Mouse (Mus musculus) liver, embryonic 14.5 days (tissue): ENCODE results near the gene Slc28a3. TPM values are rescaled to one million over a fixed set of nuclear protein-coding genes. Genes with fewer than 3 reads are reported as not detected.

Source experiments
- ATAC-seq: fragments of 200-750 bp; cut with Nextera tagmentation; 2 replicates; pipeline ENCODE4 v1.8.0; 2017; ENCODE audit warnings: moderate number of reproducible peaks, mild to moderate bottlenecking, moderate library complexity; ENCODE audit not compliant: insufficient read depth
- DNase-seq, 3 experiments: peaks; one replicate each; pipeline ENCODE4 v3.0.0-alpha.2; 2012 to 2013; ENCODE audit warnings: low read depth in 3 of 3, low spot score in 3 of 3
- H3K27ac ChIP-seq: fragments of 300-500 bp; sonication (generic); 2 replicates; pipeline ENCODE4 v1.5.1; 2014; ENCODE audit warnings: moderate library complexity, mild to moderate bottlenecking, control low read depth, inconsistent platforms
- H3K27me3 ChIP-seq: fragments of 300-500 bp; sonication (generic); 2 replicates; pipeline ENCODE4 v1.6.1; 2014; ENCODE audit warnings: mild to moderate bottlenecking, low read length, moderate library complexity; ENCODE audit not compliant: control insufficient read depth, insufficient read depth
- H3K36me3 ChIP-seq: fragments of 300-500 bp; sonication (generic); replicated peaks from 2 replicates; pipeline ENCODE4 v1.6.1; 2014; ENCODE audit warnings: low read depth; ENCODE audit not compliant: control insufficient read depth, insufficient read depth
- H3K4me1 ChIP-seq, 2 experiments: fragments of 200-500 bp in 1 of 2; fragments of 300-500 bp in 1 of 2; sonication (generic) in 1 of 2; replicated peaks; 2 replicates each; pipeline ENCODE4 v1.6.1; 2012 to 2014; ENCODE audit warnings: antibody characterized with exemption in 1 of 2, inconsistent platforms in 1 of 2, low read length in 1 of 2; ENCODE audit not compliant: control insufficient read depth in 2 of 2, insufficient read depth in 2 of 2
- H3K4me2 ChIP-seq: fragments of 300-500 bp; sonication (generic); 2 replicates; pipeline ENCODE4 v1.6.1; 2014; ENCODE audit warnings: low read depth, mild to moderate bottlenecking, control low read depth, moderate library complexity
- H3K4me3 ChIP-seq, 2 experiments: fragments of 200-500 bp in 1 of 2; fragments of 300-500 bp in 1 of 2; sonication (generic) in 1 of 2; 2 replicates each; pipeline ENCODE4 v1.5.1; 2012 to 2014; ENCODE audit warnings: low read depth in 2 of 2, low read length in 2 of 2, mild to moderate bottlenecking in 2 of 2, control low read depth in 1 of 2, inconsistent platforms in 1 of 2, moderate library complexity in 1 of 2; ENCODE audit not compliant: insufficient read depth in 1 of 2
- H3K9ac ChIP-seq: fragments of 300-500 bp; sonication (generic); replicated peaks from 2 replicates; pipeline ENCODE4 v1.6.1; 2014; ENCODE audit warnings: mild to moderate bottlenecking, control low read depth, moderate library complexity
- H3K9me3 ChIP-seq: fragments of 300-500 bp; sonication (generic); 2 replicates; pipeline ENCODE4 v1.6.1; 2016; ENCODE audit warnings: low read length, mixed read lengths; ENCODE audit not compliant: control insufficient read depth
- CTCF ChIP-seq: IDR thresholded peaks from 2 replicates; pipeline ENCODE4 v1.5.1; 2016; ENCODE audit warnings: antibody characterized with exemption, low read depth, control low read depth
- EP300 ChIP-seq: IDR thresholded peaks from 2 replicates; pipeline ENCODE4 v1.6.1; 2016; ENCODE audit warnings: antibody characterized with exemption, low read depth
- WGBS: fragments of 180-500 bp; shearing (Covaris S2); extraction: QIAGEN DNeasy Blood & Tissue Kit; methylation state at CpG from one replicate; pipeline ENCODE4 v1.1.7; 2014; ENCODE audit not compliant: insufficient replicate concordance; 5-methylcytosine and 5-hydroxymethylcytosine counted together
- polyA plus RNA-seq, 2 experiments: library from polyadenylated mRNA; depleted of rRNA in 1 of 2; stranded (reverse) in 1 of 2; unstranded in 1 of 2; fragments of >200 nt; fragmentation: Nextera tagmentation in 1 of 2; extraction: Ambion mirVana in 1 of 2; gene quantifications; 2 replicates each; pipeline versions ENCODE4 v1.2.1 to v1.2.3; 2012 to 2014

Slc28a3 gene
- polyA plus RNA-seq, 2 experiments = 0.01 TPM; not detected in 1

GRCm38 (mm10) chr13:58593129-58593528 lies 17.5 kb downstream of the Slc28a3 start:
- Histone ChIP-seq H3K27ac (no peak overlapping the region), H3K4me1 (no peaks in the 10 kb centered on the region), H3K4me2 (no peak overlapping the region), H3K27me3 (no peaks in the 10 kb centered on the region), H3K9ac (no peak overlapping the region), H3K9me3 (no peaks in the 10 kb centered on the region), H3K36me3 (no peaks in the 10 kb centered on the region), H3K4me3 (no peak overlapping the region)
- ATAC-seq = no peak
- WGBS = 23% methylated on average over 7 of the region's 7 CpGs
- peak in 1 of 3 experiments; percentile 5 for DNase-seq
- TF ChIP-seq EP300 = no peak
- peak; percentile 43 for TF ChIP-seq CTCF

- WGBS = 61% methylated on average over 7 of the region's 7 CpGs
- Histone ChIP-seq H3K4me3 (no peak overlapping the region), H3K36me3 (no peaks in the 10 kb centered on the region), H3K9ac (no peak overlapping the region), H3K4me2 (no peak overlapping the region), H3K4me1 (no peaks in the 10 kb centered on the region), H3K27ac (no peak overlapping the region), H3K27me3 (no peaks in the 10 kb centered on the region), H3K9me3 (no peaks in the 10 kb centered on the region)
- no peak for ATAC-seq
- no peak for TF ChIP-seq CTCF
- no peak for TF ChIP-seq EP300
- no peak for DNase-seq
Observed at GRCm38 (mm10) chr13:58591912-58592311, 18.8 kb downstream of the Slc28a3 start.

GRCm38 (mm10) chr13:58590630-58591029 lies 20.0 kb downstream of the Slc28a3 start:
- TF ChIP-seq EP300 = no peak
- TF ChIP-seq CTCF = peak; percentile 60
- Histone ChIP-seq H3K36me3 (no peaks in the 10 kb centered on the region), H3K27me3 (no peaks in the 10 kb centered on the region), H3K4me2 (no peak overlapping the region), H3K4me3 (no peak overlapping the region), H3K27ac (no peak overlapping the region), H3K4me1 (no peaks in the 10 kb centered on the region), H3K9ac (no peak overlapping the region), H3K9me3 (no peaks in the 10 kb centered on the region)
- 38% methylated on average over 6 of the region's 6 CpGs for WGBS
- peak in 1 of 3 experiments; percentile 2 for DNase-seq
- ATAC-seq = no peak

- peak overlapping the region in 1 of 2 experiments; percentile 14; a peak in 1 of 4 replicates for H3K4me3 ChIP-seq
- H3K27ac ChIP-seq = no peak overlapping the region
- H3K36me3 ChIP-seq = no peaks in the 10 kb centered on the region
- ATAC-seq (no peak), DNase-seq (peak; percentile 33 to 38 (median 38))
- 4% methylated on average over 9 of the region's 9 CpGs for WGBS
- TF ChIP-seq EP300 (no peak), CTCF (peak; percentile 73)
- H3K9ac ChIP-seq = no peak overlapping the region
- peak overlapping the region; percentile 2; the same call in 1 of the 2 replicates for H3K4me2 ChIP-seq
- no peaks in the 10 kb centered on the region for H3K4me1 ChIP-seq
- H3K9me3 ChIP-seq = no peaks in the 10 kb centered on the region
- H3K27me3 ChIP-seq = no peaks in the 10 kb centered on the region
Observed at GRCm38 (mm10) chr13:58589517-58589858, 21.2 kb downstream of the Slc28a3 start.

GRCm38 (mm10) chr13:58588655-58589516 lies 21.8 kb downstream of the Slc28a3 start:
- Histone ChIP-seq H3K4me1 (no peaks in the 10 kb centered on the region), H3K27me3 (no peaks in the 10 kb centered on the region), H3K36me3 (no peaks in the 10 kb centered on the region), H3K9ac (no peak overlapping the region), H3K9me3 (no peaks in the 10 kb centered on the region), H3K4me2 (peak overlapping the region; percentile 2; the same call in 1 of the 2 replicates), H3K27ac (no peak overlapping the region), H3K4me3 (peak overlapping the region in 1 of 2 experiments; percentile 14; a peak in 1 of 4 replicates)
- TF ChIP-seq CTCF = no peak
- ATAC-seq (no peak), DNase-seq (no peak)
- 53% methylated on average over 15 of the region's 15 CpGs for WGBS
